Comparison of ENCODE assay signal across 9 mouse cellular contexts in the genomic region with DNA sequence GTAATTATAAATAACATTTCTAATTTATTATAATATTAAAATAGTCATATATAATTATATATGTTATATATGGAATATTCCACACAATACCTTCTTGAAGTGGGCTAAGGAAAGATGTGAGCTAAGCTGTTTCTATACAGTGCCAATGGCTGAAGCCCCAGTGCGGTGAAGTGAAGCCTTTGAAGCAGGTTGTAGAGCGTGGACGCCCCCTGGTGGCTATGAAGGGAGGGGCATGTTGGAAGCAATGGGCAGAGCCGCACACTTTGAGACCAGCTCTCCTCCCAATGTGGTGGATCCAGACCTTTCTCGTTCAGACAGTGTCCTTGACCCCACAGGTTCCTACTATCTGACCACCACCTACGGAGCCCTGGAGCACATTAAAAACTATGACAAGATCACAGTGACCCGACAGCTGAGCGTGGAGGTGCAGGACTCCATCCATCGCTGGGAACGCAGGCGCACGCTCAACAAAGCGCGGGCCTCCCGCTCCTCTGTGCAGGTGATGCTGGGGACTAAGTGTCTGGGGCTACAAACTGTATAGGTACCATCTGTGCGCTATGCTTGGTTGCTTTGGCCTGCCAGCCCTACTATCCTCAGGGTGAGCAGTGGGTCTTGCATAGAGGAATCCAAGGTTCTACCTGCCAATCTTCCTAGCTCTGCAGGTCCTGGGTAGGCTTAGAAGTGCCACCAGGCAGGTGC. TPM values are rescaled to one million over a fixed set of nuclear protein-coding genes. Genes with fewer than 3 reads are reported as not detected.
DNase-seq lines count a peak whose midpoint lies in the region; ATAC-seq and TF ChIP-seq lines count a peak whose summit lies in the region.
"Had no signal": no experiment of that assay in that cellular context is flagged by ENCODE, and none has a peak within 500 bp of the region (broad histone marks: within the 10 kb centered on the region; RNA-seq: fewer than 3 reads in every experiment).

No protein-coding gene starts in this region.

- H3K4me1 ChIP-seq in heart, postnatal 0 days (ENCODE audit: control insufficient read depth, insufficient read depth) = no peaks in the 10 kb centered on the region
- no peaks in the 10 kb centered on the region for H3K4me1 ChIP-seq in liver, embryonic 14.5 days (replicated peaks; ENCODE audit: control insufficient read depth in 2 of 2, insufficient read depth in 2 of 2, low read length in 1 of 2)
- no peaks in the 10 kb centered on the region for H3K4me1 ChIP-seq in neural tube, embryonic 12.5 days
- no peaks in the 10 kb centered on the region for H3K4me1 ChIP-seq in stomach, embryonic 16.5 days (ENCODE audit: control insufficient read depth, insufficient read depth, low read length)
- H3K4me1 ChIP-seq: embryonic facial prominence, embryonic 12.5 days had no signal

- H3K27me3 ChIP-seq in heart, postnatal 0 days (ENCODE audit: control insufficient read depth, insufficient read depth, low read length) = no peaks in the 10 kb centered on the region
- no peaks in the 10 kb centered on the region for H3K27me3 ChIP-seq in liver, embryonic 14.5 days (ENCODE audit: control insufficient read depth, insufficient read depth, low read length)
- no peaks in the 10 kb centered on the region; the same call in 1 of the 2 replicates for H3K27me3 ChIP-seq in neural tube, embryonic 12.5 days (replicated peaks)
- H3K27me3 ChIP-seq in stomach, embryonic 16.5 days (ENCODE audit: control insufficient read depth, insufficient read depth, low read length) = no peaks in the 10 kb centered on the region
- H3K27me3 ChIP-seq: embryonic facial prominence, embryonic 12.5 days had no signal

- H3K9ac ChIP-seq in heart, postnatal 0 days (replicated peaks; ENCODE audit: low read depth, low read length) = no peak overlapping the region
- H3K9ac ChIP-seq in liver, embryonic 14.5 days (replicated peaks) = no peak overlapping the region
- H3K9ac ChIP-seq in neural tube, embryonic 12.5 days = no peak overlapping the region
- no peak overlapping the region for H3K9ac ChIP-seq in stomach, embryonic 16.5 days (ENCODE audit: low read length)
- H3K9ac ChIP-seq: embryonic facial prominence, embryonic 12.5 days had no signal

- peak; percentile 49 for DNase-seq in brain, embryonic 18.5 days (ENCODE audit: low read depth, low spot score)
- DNase-seq in fibroblast of lung, adult 2 months (ENCODE audit: low read depth) = peak; percentile 31
- DNase-seq in heart, postnatal 0 days (ENCODE audit: low spot score) = peak; percentile 80
- DNase-seq in kidney, postnatal 25 days = peak; percentile 80 to 86
- peak; percentile 37 to 56 (median 45) for DNase-seq in liver, embryonic 14.5 days (ENCODE audit: low read depth in 3 of 3, low spot score in 3 of 3)

- H3K4me3 ChIP-seq in heart, postnatal 0 days (ENCODE audit: low read depth, low read length) = no peak overlapping the region
- H3K4me3 ChIP-seq in liver, embryonic 14.5 days (ENCODE audit: insufficient read depth in 1 of 2, low read depth in 2 of 2, low read length in 2 of 2) = no peak overlapping the region
- H3K4me3 ChIP-seq in neural tube, embryonic 12.5 days = no peak overlapping the region
- no peak overlapping the region for H3K4me3 ChIP-seq in stomach, embryonic 16.5 days (replicated peaks; ENCODE audit: low read length)
- H3K4me3 ChIP-seq: embryonic facial prominence, embryonic 12.5 days had no signal

- H3K27ac ChIP-seq in heart, postnatal 0 days (ENCODE audit: low read depth) = no peak overlapping the region
- H3K27ac ChIP-seq in liver, embryonic 14.5 days = no peak overlapping the region
- no peak overlapping the region for H3K27ac ChIP-seq in neural tube, embryonic 12.5 days
- H3K27ac ChIP-seq in stomach, embryonic 16.5 days (ENCODE audit: low read length) = no peak overlapping the region
- H3K27ac ChIP-seq: embryonic facial prominence, embryonic 12.5 days had no signal

- peak; percentile 99 for TF ChIP-seq CTCF in heart, postnatal 0 days (IDR thresholded peaks at IDR 0.05; ENCODE audit: low read depth)
- TF ChIP-seq CTCF in liver, embryonic 14.5 days (IDR thresholded peaks at IDR 0.05; ENCODE audit: low read depth) = peak; percentile 95

- 57% methylated on average over 16 of the region's 16 CpGs for WGBS in heart, postnatal 0 days
- WGBS in liver, embryonic 14.5 days (ENCODE audit: insufficient replicate concordance) = 58% methylated on average over 16 of the region's 16 CpGs
- 50% methylated on average over 16 of the region's 16 CpGs for WGBS in neural tube, embryonic 12.5 days
- 53% methylated on average over 16 of the region's 16 CpGs for WGBS in stomach, embryonic 16.5 days

- no peaks in the 10 kb centered on the region for H3K9me3 ChIP-seq in heart, postnatal 0 days (replicated peaks; ENCODE audit: control insufficient read depth, low read length)
- H3K9me3 ChIP-seq in liver, embryonic 14.5 days (ENCODE audit: control insufficient read depth, low read length) = no peaks in the 10 kb centered on the region
- H3K9me3 ChIP-seq in neural tube, embryonic 12.5 days = no peaks in the 10 kb centered on the region
- H3K9me3 ChIP-seq in stomach, embryonic 16.5 days (replicated peaks; ENCODE audit: control insufficient read depth, low read length) = no peaks in the 10 kb centered on the region
- H3K9me3 ChIP-seq: embryonic facial prominence, embryonic 12.5 days had no signal

- no peak for TF ChIP-seq EP300 in heart, postnatal 0 days (IDR thresholded peaks at IDR 0.05; ENCODE audit: low read depth)
- TF ChIP-seq EP300 in liver, embryonic 14.5 days (IDR thresholded peaks at IDR 0.05; ENCODE audit: low read depth) = no peak

- no peak overlapping the region for H3K4me2 ChIP-seq in heart, postnatal 0 days (ENCODE audit: low read depth, low read length)
- H3K4me2 ChIP-seq in liver, embryonic 14.5 days (ENCODE audit: low read depth) = no peak overlapping the region
- no peak overlapping the region for H3K4me2 ChIP-seq in neural tube, embryonic 12.5 days (replicated peaks)
- H3K4me2 ChIP-seq in stomach, embryonic 16.5 days (ENCODE audit: low read depth, low read length) = no peak overlapping the region
- H3K4me2 ChIP-seq: embryonic facial prominence, embryonic 12.5 days had no signal

- H3K36me3 ChIP-seq in heart, postnatal 0 days (replicated peaks; ENCODE audit: control insufficient read depth, insufficient read depth, low read length) = peaks cover 50% of the 10 kb centered on the region
- no peaks in the 10 kb centered on the region; the same call in 1 of the 2 replicates for H3K36me3 ChIP-seq in liver, embryonic 14.5 days (replicated peaks; ENCODE audit: control insufficient read depth, insufficient read depth, low read depth)
- no peaks in the 10 kb centered on the region for H3K36me3 ChIP-seq in neural tube, embryonic 12.5 days
- no peaks in the 10 kb centered on the region for H3K36me3 ChIP-seq in stomach, embryonic 16.5 days (ENCODE audit: control insufficient read depth, insufficient read depth, low read length)
- H3K36me3 ChIP-seq: embryonic facial prominence, embryonic 12.5 days had no signal

- peak; percentile 84 for ATAC-seq in CD4-positive, CD25-positive, alpha-beta regulatory T cell, adult 4 months
- ATAC-seq in heart, postnatal 0 days (ENCODE audit: insufficient read depth, low read depth) = peak; percentile 65
- peak; percentile 24; the same call in 1 of the 2 replicates for ATAC-seq in liver, embryonic 14.5 days (ENCODE audit: insufficient read depth)
- ATAC-seq in neural tube, embryonic 12.5 days (ENCODE audit: low FRiP score, low read depth) = peak; percentile 70
- peak; percentile 44; the same call in 1 of the 2 replicates for ATAC-seq in stomach, embryonic 16.5 days (ENCODE audit: insufficient read depth, low FRiP score)

RNA-seq across cellular contexts. Expression of gene Lgmn, which starts 52.2 kb away (rescaled TPM):
- polyA plus RNA-seq in CD4-positive, CD25-positive, alpha-beta regulatory T cell, adult 4 months (2017; shearing (Covaris generic)) = 10 to 100 TPM; 19.0 to 28.0 TPM
- total RNA-seq in heart, postnatal 0 days (2014; rRNA removed; ENCODE audit: low replicate concordance) = 97.7 and 118 TPM in 2 replicates
- 94.0 and 96.0 TPM in 2 replicates for polyA plus RNA-seq in heart, postnatal 0 days (2015; fragmentation: Nextera tagmentation; extraction: Ambion mirVana)
- 36.3 and 38.6 TPM in 2 replicates for polyA plus RNA-seq in liver, embryonic 14.5 days (2012; rRNA removed)
- 58.5 and 59.7 TPM in 2 replicates for polyA plus RNA-seq in liver, embryonic 14.5 days (2014; fragmentation: Nextera tagmentation; extraction: Ambion mirVana)
- 69.9 and 71.8 TPM in 2 replicates for polyA plus RNA-seq in neural tube, embryonic 12.5 days (2016; fragmentation: Nextera tagmentation; extraction: Ambion mirVana)
- polyA plus RNA-seq in stomach, embryonic 16.5 days (2015; fragmentation: Nextera tagmentation; extraction: Ambion mirVana) = 86.5 and 90.3 TPM in 2 replicates

Comparison
In these comparisons a context has a peak if more than half of its experiments do, and no peak if none do; other contexts are left out.
1. ATAC-seq: peak in every context shown above with its lines; median percentile 84 in CD4-positive, CD25-positive, alpha-beta regulatory T cell, adult 4 months; 70 in neural tube, embryonic 12.5 days; 65 in heart, postnatal 0 days; 44 in stomach, embryonic 16.5 days; 24 in liver, embryonic 14.5 days.
2. DNase-seq: peak in every context shown above with its lines; median percentile 83 in kidney, postnatal 25 days; 80 in heart, postnatal 0 days; 49 in brain, embryonic 18.5 days; 45 in liver, embryonic 14.5 days; 31 in fibroblast of lung, adult 2 months.